Mouse (Mus musculus): ENCODE data around the gene Tmem151a.
A peak's percentile ranks its signal among the peaks of the same experiment; 100 is the strongest.

The Tmem151a gene

GRCm38 (mm10) chr19:5085145-5085863 is at the start of gene Tmem151a:
Gene Tmem151a, minus strand, starts transcription at chr19:5085531.
- DNase-seq = peak; percentile 42

- DNase-seq = no peak
These were observed 45.9 kb upstream of the Tmem151a start for GRCm38 (mm10) chr19:5131237-5131636.

- DNase-seq = no peak
These were observed 44.4 kb upstream of the Tmem151a start for GRCm38 (mm10) chr19:5129770-5130169.

GRCm38 (mm10) chr19:5124055-5124614 is 38.8 kb upstream of the Tmem151a start:
- DNase-seq = no peak

GRCm38 (mm10) chr19:5123241-5123640 is 37.9 kb upstream of the Tmem151a start:
- no peak for DNase-seq

- DNase-seq = no peak
These were observed 37.2 kb upstream of the Tmem151a start for GRCm38 (mm10) chr19:5122492-5122891.

- no peak for DNase-seq
These were observed 33.0 kb upstream of the Tmem151a start, which contains the start of gene Klc2 for GRCm38 (mm10) chr19:5118384-5118698. Gene Klc2, minus strand, starts transcription at chr19:5118560.

- DNase-seq = peak; percentile 94
These were observed 32.4 kb upstream of the Tmem151a start for GRCm38 (mm10) chr19:5117494-5118383.

GRCm38 (mm10) chr19:5113783-5114182 is 28.5 kb upstream of the Tmem151a start:
- no peak for DNase-seq

- peak; percentile 58 for DNase-seq
These were observed 24.5 kb upstream of the Tmem151a start for GRCm38 (mm10) chr19:5109659-5110453.

GRCm38 (mm10) chr19:5108702-5109101 is 23.4 kb upstream of the Tmem151a start:
- no peak for DNase-seq

- no peak for DNase-seq
These were observed 22.9 kb upstream of the Tmem151a start for GRCm38 (mm10) chr19:5108271-5108575.

GRCm38 (mm10) chr19:5107556-5108270 is 22.4 kb upstream of the Tmem151a start:
- no peak for DNase-seq

GRCm38 (mm10) chr19:5106731-5107191 is 21.4 kb upstream of the Tmem151a start, which contains the start of gene Rab1b:
Gene Rab1b, minus strand, starts transcription at chr19:5107072.
- peak; percentile 98 for DNase-seq

- DNase-seq = no peak
These were observed 20.7 kb upstream of the Tmem151a start for GRCm38 (mm10) chr19:5106074-5106473.

GRCm38 (mm10) chr19:5098363-5099143 is 13.2 kb upstream of the Tmem151a start, which contains the start of gene Cnih2:
Gene Cnih2, minus strand, starts transcription at chr19:5098521.
- peak; percentile 76 for DNase-seq

- peak; percentile 53 for DNase-seq
These were observed 12.4 kb upstream of the Tmem151a start for GRCm38 (mm10) chr19:5097521-5098362.

- no peak for DNase-seq
These were observed 10.7 kb upstream of the Tmem151a start for GRCm38 (mm10) chr19:5095887-5096474.

- DNase-seq = no peak
These were observed 9.6 kb upstream of the Tmem151a start for GRCm38 (mm10) chr19:5094746-5095417.
